Mouse (Mus musculus): Measurements from ENCODE around the gene Atxn1. TPM values are rescaled to one million over a fixed set of nuclear protein-coding genes. Genes with fewer than 3 reads are reported as not detected.

Gene Atxn1
- polyA plus RNA-seq, 1 experiment from 2014 or later: 10.4 TPM

DNA sequence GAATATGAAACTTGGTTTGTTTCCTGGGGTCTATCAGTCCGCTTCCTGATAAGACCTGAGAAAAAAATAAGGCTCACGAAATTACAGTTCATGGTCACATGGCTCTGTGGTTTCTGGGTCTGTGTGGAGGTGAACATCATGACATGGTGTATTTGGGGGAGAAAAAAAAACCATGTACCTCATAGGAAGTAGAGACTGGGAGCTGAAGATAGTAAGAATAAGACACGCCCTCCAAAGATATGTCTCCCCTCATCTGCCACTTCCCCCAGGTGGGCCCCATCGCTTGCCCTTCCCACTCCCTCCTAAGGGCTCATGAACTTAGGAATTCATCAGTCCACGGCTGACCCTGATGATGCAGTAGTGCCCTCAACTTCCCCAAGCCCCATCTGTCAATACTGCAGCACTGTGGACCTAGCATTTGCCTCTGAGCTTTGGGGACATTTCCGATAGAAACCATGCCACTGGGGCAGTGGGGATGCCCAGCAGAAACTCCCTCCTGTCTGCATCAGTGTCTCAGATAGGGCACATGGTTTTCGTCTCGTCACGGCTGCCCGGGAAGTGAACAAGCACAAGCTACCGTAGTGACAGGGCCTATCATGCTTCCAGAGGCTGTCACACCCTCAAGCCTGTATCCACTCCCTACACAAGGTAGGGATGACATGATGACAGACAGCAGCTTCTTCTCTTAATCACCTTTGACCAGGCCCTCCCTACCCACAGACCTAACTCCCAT, 437.4 kb downstream of the Atxn1 start:
- Histone ChIP-seq H3K27ac (ENCODE audit: low read length) (no peak overlapping the region), H3K27me3 (ENCODE audit: control insufficient read depth, insufficient read depth, low read depth, low read length) (no peaks in the 10 kb centered on the region), H3K36me3 (ENCODE audit: control insufficient read depth, insufficient read depth, low read length) (peaks cover 3% of the 10 kb centered on the region), H3K4me1 (ENCODE audit: control insufficient read depth, insufficient read depth, low read length) (peaks cover 5% of the 10 kb centered on the region), H3K4me3 (ENCODE audit: low read depth, low read length) (no peak overlapping the region), H3K9me3 (replicated peaks; ENCODE audit: control insufficient read depth, low read length, poor library complexity, severe bottlenecking) (no peaks in the 10 kb centered on the region), H3K4me2 (ENCODE audit: low read length) (no peak overlapping the region), H3K9ac (ENCODE audit: low read depth, low read length) (no peak overlapping the region)
- ATAC-seq: no peak
- WGBS: 89% methylated on average over 11 of the region's 11 CpGs

GRCm38 (mm10) chr13:45526230-45526629, 438.6 kb downstream of the Atxn1 start:
- H3K9me3 ChIP-seq (replicated peaks; ENCODE audit: control insufficient read depth, low read length, poor library complexity, severe bottlenecking): no peaks in the 10 kb centered on the region
- ATAC-seq: peak; percentile 76
- H3K27me3 ChIP-seq (ENCODE audit: control insufficient read depth, insufficient read depth, low read depth, low read length): no peaks in the 10 kb centered on the region
- WGBS: 25% methylated on average over 7 of the region's 7 CpGs
- H3K4me2 ChIP-seq (ENCODE audit: low read length): no peak overlapping the region
- H3K4me3 ChIP-seq (ENCODE audit: low read depth, low read length): no peak overlapping the region
- H3K36me3 ChIP-seq (ENCODE audit: control insufficient read depth, insufficient read depth, low read length): peaks cover 3% of the 10 kb centered on the region
- no peak overlapping the region for H3K27ac ChIP-seq (ENCODE audit: low read length)
- peaks cover 5% of the 10 kb centered on the region for H3K4me1 ChIP-seq (ENCODE audit: control insufficient read depth, insufficient read depth, low read length)
- H3K9ac ChIP-seq (ENCODE audit: low read depth, low read length): no peak overlapping the region

GRCm38 (mm10) chr13:45524791-45525435, 439.9 kb downstream of the Atxn1 start:
- H3K4me2 ChIP-seq (ENCODE audit: low read length): no peak overlapping the region
- no peaks in the 10 kb centered on the region for H3K4me1 ChIP-seq (ENCODE audit: control insufficient read depth, insufficient read depth, low read length)
- no peak for ATAC-seq
- H3K9ac ChIP-seq (ENCODE audit: low read depth, low read length): no peak overlapping the region
- no peak overlapping the region for H3K27ac ChIP-seq (ENCODE audit: low read length)
- 91% methylated on average over 6 of the region's 6 CpGs for WGBS
- H3K27me3 ChIP-seq (ENCODE audit: control insufficient read depth, insufficient read depth, low read depth, low read length): no peaks in the 10 kb centered on the region
- H3K4me3 ChIP-seq (ENCODE audit: low read depth, low read length): no peak overlapping the region
- no peaks in the 10 kb centered on the region for H3K9me3 ChIP-seq (replicated peaks; ENCODE audit: control insufficient read depth, low read length, poor library complexity, severe bottlenecking)
- H3K36me3 ChIP-seq (ENCODE audit: control insufficient read depth, insufficient read depth, low read length): peaks cover 9% of the 10 kb centered on the region

- no peaks in the 10 kb centered on the region for H3K27me3 ChIP-seq (ENCODE audit: control insufficient read depth, insufficient read depth, low read depth, low read length)
- H3K9me3 ChIP-seq (replicated peaks; ENCODE audit: control insufficient read depth, low read length, poor library complexity, severe bottlenecking): no peaks in the 10 kb centered on the region
- H3K9ac ChIP-seq (ENCODE audit: low read depth, low read length): no peak overlapping the region
- no peak overlapping the region for H3K4me2 ChIP-seq (ENCODE audit: low read length)
- 70% methylated on average over 3 of the region's 3 CpGs for WGBS
- H3K36me3 ChIP-seq (ENCODE audit: control insufficient read depth, insufficient read depth, low read length): peaks cover 6% of the 10 kb centered on the region; the same call in 1 of the 2 replicates
- H3K4me1 ChIP-seq (ENCODE audit: control insufficient read depth, insufficient read depth, low read length): no peaks in the 10 kb centered on the region
- no peak overlapping the region for H3K4me3 ChIP-seq (ENCODE audit: low read depth, low read length)
- no peak for ATAC-seq
- no peak overlapping the region for H3K27ac ChIP-seq (ENCODE audit: low read length)
These were observed 440.5 kb downstream of the Atxn1 start for GRCm38 (mm10) chr13:45524305-45524704.

DNA sequence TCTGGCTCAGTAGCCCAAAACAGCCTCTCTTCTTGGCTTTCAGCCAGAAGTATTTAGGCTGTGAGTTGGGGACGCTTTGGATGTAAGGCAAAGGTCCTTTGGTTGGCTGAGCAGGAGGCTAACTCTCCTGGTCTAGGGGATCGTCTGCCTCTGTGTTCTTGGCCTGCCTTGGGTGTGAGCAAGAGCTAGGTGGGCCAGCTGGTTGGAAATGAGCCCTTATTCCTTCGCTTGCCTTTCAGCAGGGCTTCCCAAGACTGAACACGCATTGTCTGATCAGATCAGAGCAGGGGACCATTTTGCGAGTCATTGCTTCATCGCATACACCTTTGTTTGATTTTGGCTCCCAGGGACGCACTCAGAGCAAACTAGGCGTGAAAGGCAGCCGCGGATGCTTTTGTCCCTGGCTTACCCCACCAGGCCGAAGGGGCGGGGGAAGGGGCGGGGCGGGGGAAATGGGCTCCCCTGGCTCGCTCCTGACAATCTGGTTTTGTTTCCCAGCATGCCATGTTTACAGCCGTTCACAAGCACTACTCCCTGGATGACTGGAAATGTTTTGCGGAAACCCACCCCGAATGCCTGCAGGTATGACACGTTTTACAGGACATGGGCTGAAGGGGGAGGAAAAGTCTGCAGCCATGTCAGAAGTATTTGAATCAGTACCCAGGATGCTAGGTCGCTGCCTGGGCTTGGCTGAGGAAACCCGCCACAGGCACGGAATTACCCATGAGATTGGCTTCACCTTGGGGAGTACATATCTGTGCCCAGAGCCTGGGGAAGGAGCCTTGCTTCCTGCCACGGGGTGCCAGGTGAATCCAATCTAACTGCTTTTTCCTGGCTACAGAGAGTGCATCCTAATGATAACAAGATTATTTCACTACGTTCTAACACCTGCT, 448.1 kb downstream of the Atxn1 start:
- Histone ChIP-seq H3K36me3 (ENCODE audit: control insufficient read depth, insufficient read depth, low read length) (peaks cover 6% of the 10 kb centered on the region; the same call in 1 of the 2 replicates), H3K4me3 (ENCODE audit: low read depth, low read length) (peak overlapping the region; percentile 29), H3K9ac (ENCODE audit: low read depth, low read length) (peak overlapping the region; percentile 56), H3K9me3 (replicated peaks; ENCODE audit: control insufficient read depth, low read length, poor library complexity, severe bottlenecking) (no peaks in the 10 kb centered on the region), H3K4me1 (ENCODE audit: control insufficient read depth, insufficient read depth, low read length) (peaks cover 19% of the 10 kb centered on the region), H3K27ac (ENCODE audit: low read length) (peak overlapping the region; percentile 25; the same call in 1 of the 2 replicates), H3K4me2 (ENCODE audit: low read length) (peak overlapping the region; percentile 56), H3K27me3 (ENCODE audit: control insufficient read depth, insufficient read depth, low read depth, low read length) (no peaks in the 10 kb centered on the region)
- ATAC-seq: peak; percentile 59
- 3% methylated on average over 23 of the region's 24 CpGs for WGBS

DNA sequence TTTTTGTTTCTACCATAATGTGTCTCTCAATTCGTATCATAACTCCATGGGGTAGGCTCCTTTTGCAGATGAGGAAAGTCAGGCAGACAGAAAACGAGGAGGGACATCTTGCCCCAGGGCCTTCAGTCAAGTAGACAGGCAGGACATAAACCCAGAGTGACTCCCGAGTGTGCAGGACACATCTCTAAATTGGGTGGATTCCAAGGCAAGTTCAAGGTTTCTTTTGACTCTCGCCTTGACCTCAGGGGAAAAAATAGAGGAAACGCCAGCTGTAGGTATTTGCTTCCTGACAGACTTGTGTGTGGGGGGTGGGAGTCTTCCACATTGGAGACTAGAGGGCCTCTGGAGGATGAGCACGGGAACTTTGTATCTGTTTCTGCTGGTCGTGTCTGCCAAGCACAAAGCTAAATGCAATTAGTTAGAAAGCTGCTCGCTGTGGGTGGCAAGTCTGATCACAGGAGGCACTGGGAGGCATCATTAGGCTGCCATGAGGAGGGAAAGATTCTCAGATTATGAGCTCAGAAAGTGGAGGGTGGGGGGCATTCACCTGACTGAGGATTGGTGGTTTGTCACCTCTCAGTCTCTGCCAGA, 449.9 kb downstream of the Atxn1 start:
- Histone ChIP-seq H3K9ac (ENCODE audit: low read depth, low read length) (no peak overlapping the region), H3K4me2 (ENCODE audit: low read length) (no peak overlapping the region), H3K4me1 (ENCODE audit: control insufficient read depth, insufficient read depth, low read length) (peaks cover 19% of the 10 kb centered on the region), H3K4me3 (ENCODE audit: low read depth, low read length) (no peak overlapping the region), H3K27me3 (ENCODE audit: control insufficient read depth, insufficient read depth, low read depth, low read length) (no peaks in the 10 kb centered on the region), H3K27ac (ENCODE audit: low read length) (no peak overlapping the region), H3K36me3 (ENCODE audit: control insufficient read depth, insufficient read depth, low read length) (peaks cover under 1% of the 10 kb centered on the region; the same call in 1 of the 2 replicates), H3K9me3 (replicated peaks; ENCODE audit: control insufficient read depth, low read length, poor library complexity, severe bottlenecking) (no peaks in the 10 kb centered on the region)
- no peak for ATAC-seq
- 46% methylated on average over 8 of the region's 8 CpGs for WGBS

- peaks cover 19% of the 10 kb centered on the region for H3K4me1 ChIP-seq (ENCODE audit: control insufficient read depth, insufficient read depth, low read length)
These were observed 450.7 kb downstream of the Atxn1 start for GRCm38 (mm10) chr13:45514115-45514514.

DNA sequence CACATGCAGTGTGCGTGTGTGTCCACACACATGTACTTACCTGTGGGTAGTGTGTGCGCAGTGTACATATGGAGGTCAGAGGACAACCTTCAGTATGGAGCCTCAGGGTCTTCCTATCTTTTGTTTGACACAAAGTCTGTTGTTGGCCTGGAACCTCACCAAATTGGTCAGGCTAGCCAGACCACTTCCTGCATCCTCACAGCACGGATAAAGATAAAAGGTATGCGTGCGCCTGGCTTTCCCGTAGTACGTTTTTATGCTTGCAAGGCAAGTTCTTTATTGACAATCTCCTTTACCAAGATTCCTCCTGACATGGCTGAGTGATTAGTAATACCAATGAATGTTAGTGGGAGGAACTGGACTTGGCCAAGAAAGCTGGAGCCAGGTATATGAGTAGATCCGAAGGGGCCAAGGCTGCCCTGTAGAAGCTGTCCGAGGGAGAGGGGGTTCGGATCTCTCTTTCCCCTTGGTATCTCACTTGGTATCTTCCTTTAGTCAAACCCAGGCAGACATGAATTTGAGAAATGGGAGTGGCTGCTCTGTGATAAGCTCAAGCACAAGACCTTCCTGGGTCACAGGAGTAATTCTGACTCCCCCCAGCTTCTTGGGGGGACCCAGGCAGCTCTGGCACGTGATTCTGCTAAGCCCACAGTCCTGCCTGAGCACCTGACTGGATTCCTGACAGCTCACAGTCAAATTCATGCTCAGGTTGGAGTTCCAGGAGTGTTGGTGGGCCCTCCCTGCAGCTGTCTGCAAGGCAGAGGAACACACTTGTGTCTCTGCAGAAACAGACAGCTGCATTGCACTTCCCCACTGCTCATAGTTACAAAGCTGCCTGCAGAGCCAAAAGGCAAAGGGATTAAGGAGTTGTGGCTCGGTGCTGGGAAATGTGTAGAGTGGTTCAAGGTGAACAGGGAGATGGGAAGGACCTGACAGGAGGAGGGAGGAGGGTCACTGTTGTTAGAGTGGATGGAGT, 451.5 kb downstream of the Atxn1 start:
- no peaks in the 10 kb centered on the region for H3K36me3 ChIP-seq (ENCODE audit: control insufficient read depth, insufficient read depth, low read length)
- H3K9ac ChIP-seq (ENCODE audit: low read depth, low read length): no peak overlapping the region
- no peak for ATAC-seq
- no peak overlapping the region for H3K4me3 ChIP-seq (ENCODE audit: low read depth, low read length)
- no peak overlapping the region for H3K27ac ChIP-seq (ENCODE audit: low read length)
- WGBS: 74% methylated on average over 12 of the region's 12 CpGs
- peaks cover 25% of the 10 kb centered on the region for H3K4me1 ChIP-seq (ENCODE audit: control insufficient read depth, insufficient read depth, low read length)
- no peak overlapping the region for H3K4me2 ChIP-seq (ENCODE audit: low read length)
- no peaks in the 10 kb centered on the region for H3K9me3 ChIP-seq (replicated peaks; ENCODE audit: control insufficient read depth, low read length, poor library complexity, severe bottlenecking)
- no peaks in the 10 kb centered on the region for H3K27me3 ChIP-seq (ENCODE audit: control insufficient read depth, insufficient read depth, low read depth, low read length)

More at GRCm38 (mm10) chr13:45514115-45514514, 450.7 kb downstream of the Atxn1 start:
- no peak overlapping the region for H3K4me3 ChIP-seq (ENCODE audit: low read depth, low read length)
- H3K27ac ChIP-seq (ENCODE audit: low read length): no peak overlapping the region
- ATAC-seq: no peak
- H3K36me3 ChIP-seq (ENCODE audit: control insufficient read depth, insufficient read depth, low read length): no peaks in the 10 kb centered on the region
- no peak overlapping the region for H3K9ac ChIP-seq (ENCODE audit: low read depth, low read length)
- WGBS: 93% methylated on average over 5 of the region's 5 CpGs
- H3K27me3 ChIP-seq (ENCODE audit: control insufficient read depth, insufficient read depth, low read depth, low read length): no peaks in the 10 kb centered on the region
- no peak overlapping the region for H3K4me2 ChIP-seq (ENCODE audit: low read length)
- no peaks in the 10 kb centered on the region for H3K9me3 ChIP-seq (replicated peaks; ENCODE audit: control insufficient read depth, low read length, poor library complexity, severe bottlenecking)
